In genomic region chr17:74088886-74089678, GRCm38 (mm10) we compare ENCODE assay signal across 8 mouse cellular contexts.
DNase-seq lines count a peak whose midpoint lies in the region; ATAC-seq lines count a peak whose summit lies in the region.

No protein-coding gene starts in this region.

- peak; percentile 4 to 16 for DNase-seq in cerebellum, postnatal 10 days
- peak; percentile 22 for DNase-seq in urinary bladder, postnatal 25 days (ENCODE audit: low spot score)
- DNase-seq in urinary bladder, postnatal 10 days (ENCODE audit: low spot score), result no peak
- DNase-seq in kidney, postnatal 10 days, result peak; percentile 64
- DNase-seq in neural tube, embryonic 10.5 days (ENCODE audit: extremely low spot score, low spot score), result no peak
- no peak for DNase-seq in spleen, postnatal 14 days (ENCODE audit: low spot score in 2 of 2)
- no peak for DNase-seq in B cell, adult 2 months

- ATAC-seq in cerebellum, adult (ENCODE audit: insufficient number of reproducible peaks, low FRiP score, low TSS enrichment), result no peak

Comparison
In these comparisons a context has a peak if more than half of its experiments do, and no peak if none do; other contexts are left out.
1. DNase-seq: peak in cerebellum, postnatal 10 days (2 of 2), urinary bladder, postnatal 25 days (single experiment) and kidney, postnatal 10 days (single experiment); none in urinary bladder, postnatal 10 days (single experiment), neural tube, embryonic 10.5 days (single experiment), spleen, postnatal 14 days (0 of 2) and B cell, adult 2 months (0 of 2).